Mouse (Mus musculus): ENCODE results near the gene Smim7. TPM values are rescaled to one million over a fixed set of nuclear protein-coding genes. Genes with fewer than 3 reads are reported as not detected.

The Smim7 gene
- polyA plus RNA-seq, 1 experiment, result 25.7 TPM

DNA sequence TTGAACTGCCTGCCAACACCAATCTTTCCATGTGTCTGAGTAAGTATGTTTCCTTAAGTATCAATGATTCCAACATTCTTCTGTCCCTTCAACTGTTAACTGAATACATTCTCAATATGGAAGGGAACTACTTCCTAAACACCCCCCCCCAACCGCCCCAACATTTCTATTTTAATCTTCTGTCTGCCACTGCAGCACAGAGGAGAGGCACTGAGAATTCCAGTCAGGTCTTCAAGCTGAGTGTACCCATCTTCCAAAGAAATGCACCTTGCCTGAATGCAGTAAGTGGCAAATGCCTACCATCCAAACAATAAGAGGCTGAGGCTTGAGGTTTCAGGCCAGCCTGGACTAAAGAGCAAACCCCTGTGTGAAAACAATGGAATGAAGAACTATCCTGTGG, 38.8 kb downstream of the Smim7 start:
- Histone ChIP-seq H3K4me1 (ENCODE audit: control insufficient read depth, insufficient read depth, low read length) (no peaks in the 10 kb centered on the region; the same call in 1 of the 2 replicates), H3K4me3 (replicated peaks; ENCODE audit: control insufficient read depth, low read depth, low read length) (no peak overlapping the region), H3K27ac (ENCODE audit: control insufficient read depth, insufficient read depth, low read depth, low read length, poor library complexity) (no peak overlapping the region)
- TF ChIP-seq POLR2A (IDR thresholded peaks at IDR 0.05; ENCODE audit: borderline replicate concordance, control insufficient read depth, low read depth, low read length) (no peak), CTCF (IDR thresholded peaks at IDR 0.05; ENCODE audit: control insufficient read depth, insufficient read depth, low read length) (no peak)
- 80% methylated on average over 1 of the region's 1 CpGs for WGBS

GRCm38 (mm10) chr8:72521888-72522287, 49.0 kb downstream of the Smim7 start:
- H3K4me3 ChIP-seq (replicated peaks; ENCODE audit: control insufficient read depth, low read depth, low read length), result no peak overlapping the region
- H3K4me1 ChIP-seq (ENCODE audit: control insufficient read depth, insufficient read depth, low read length), result no peaks in the 10 kb centered on the region
- no peak overlapping the region for H3K27ac ChIP-seq (ENCODE audit: control insufficient read depth, insufficient read depth, low read depth, low read length, poor library complexity)
- TF ChIP-seq POLR2A (IDR thresholded peaks at IDR 0.05; ENCODE audit: borderline replicate concordance, control insufficient read depth, low read depth, low read length), result no peak
- no peak for TF ChIP-seq CTCF (IDR thresholded peaks at IDR 0.05; ENCODE audit: control insufficient read depth, insufficient read depth, low read length)

GRCm38 (mm10) chr8:72517421-72517988, 53.4 kb downstream of the Smim7 start:
- WGBS, result 86% methylated on average over 7 of the region's 7 CpGs
- Histone ChIP-seq H3K4me1 (ENCODE audit: control insufficient read depth, insufficient read depth, low read length) (no peaks in the 10 kb centered on the region), H3K27ac (ENCODE audit: control insufficient read depth, insufficient read depth, low read depth, low read length, poor library complexity) (no peak overlapping the region), H3K4me3 (replicated peaks; ENCODE audit: control insufficient read depth, low read depth, low read length) (no peak overlapping the region)
- TF ChIP-seq CTCF (IDR thresholded peaks at IDR 0.05; ENCODE audit: control insufficient read depth, insufficient read depth, low read length), result no peak
- no peak for TF ChIP-seq POLR2A (IDR thresholded peaks at IDR 0.05; ENCODE audit: borderline replicate concordance, control insufficient read depth, low read depth, low read length)

Other genes starting within 250 kb of the Smim7 start
- gene Eps15l1, start 149.6 kb downstream of the Smim7 start, polyA plus RNA-seq (2011; ENCODE audit: insufficient read depth, insufficient read length, low replicate concordance, missing spikeins), result 29.1 and 46.4 TPM in 2 replicates
- gene Calr3, start 127.2 kb downstream of the Smim7 start, polyA plus RNA-seq (2011; ENCODE audit: insufficient read depth, insufficient read length, low replicate concordance, missing spikeins), result not detected in 2 replicates
- gene 1700030K09Rik, start 127.2 kb downstream of the Smim7 start, polyA plus RNA-seq (2011; ENCODE audit: insufficient read depth, insufficient read length, low replicate concordance, missing spikeins), result 1.6 and 4.1 TPM in 2 replicates
- 36.2 and 57.2 TPM in 2 replicates for gene Cherp, start 95.9 kb downstream of the Smim7 start, polyA plus RNA-seq (2011; ENCODE audit: insufficient read depth, insufficient read length, low replicate concordance, missing spikeins)
- gene Slc35e1, start 78.5 kb downstream of the Smim7 start, polyA plus RNA-seq (2011; ENCODE audit: insufficient read depth, insufficient read length, low replicate concordance, missing spikeins), result 10.3 and 23.6 TPM in 2 replicates
- 2.9 and 8.0 TPM in 2 replicates for gene Med26, start 22.8 kb downstream of the Smim7 start, polyA plus RNA-seq (2011; ENCODE audit: insufficient read depth, insufficient read length, low replicate concordance, missing spikeins)
- gene Tmem38a, start 967 bp upstream of the Smim7 start, polyA plus RNA-seq (2011; ENCODE audit: insufficient read depth, insufficient read length, low replicate concordance, missing spikeins), result 2.9 and 4.3 TPM in 2 replicates
- 0.50 and 1.8 TPM in 2 replicates for gene Nwd1, start 75.6 kb upstream of the Smim7 start, polyA plus RNA-seq (2011; ENCODE audit: insufficient read depth, insufficient read length, low replicate concordance, missing spikeins)
- gene Sin3b, start 152.2 kb upstream of the Smim7 start, polyA plus RNA-seq (2011; ENCODE audit: insufficient read depth, insufficient read length, low replicate concordance, missing spikeins), result 33.1 and 60.4 TPM in 2 replicates
- 7.4 and 12.7 TPM in 2 replicates for gene F2rl3, start 190.8 kb upstream of the Smim7 start, polyA plus RNA-seq (2011; ENCODE audit: insufficient read depth, insufficient read length, low replicate concordance, missing spikeins)

Measured in bone marrow, adult 2 months (tissue).